Mouse (Mus musculus): ENCODE data around the gene Kcnk3.

Gene Kcnk3

GRCm38 (mm10) chr5:30646036-30646435, 58.1 kb downstream of the Kcnk3 start:
- no peak for DNase-seq

- no peak for DNase-seq
Measured at GRCm38 (mm10) chr5:30647396-30647795, 59.4 kb downstream of the Kcnk3 start.

GRCm38 (mm10) chr5:30647815-30648560, 60.0 kb downstream of the Kcnk3 start, which contains the start of gene Slc35f6:
Gene Slc35f6 (plus strand): TSS chr5:30647933.
- DNase-seq = peak; percentile 90 to 93

GRCm38 (mm10) chr5:30649558-30649957, 61.6 kb downstream of the Kcnk3 start:
- DNase-seq = no peak

- no peak for DNase-seq
Measured at GRCm38 (mm10) chr5:30650756-30651155, 62.8 kb downstream of the Kcnk3 start.

GRCm38 (mm10) chr5:30651554-30651953, 63.6 kb downstream of the Kcnk3 start:
- no peak for DNase-seq

- no peak for DNase-seq
Measured at GRCm38 (mm10) chr5:30653246-30653645, 65.3 kb downstream of the Kcnk3 start.

- no peak for DNase-seq
Measured at GRCm38 (mm10) chr5:30655042-30655441, 67.1 kb downstream of the Kcnk3 start.

- no peak for DNase-seq
Measured at GRCm38 (mm10) chr5:30655526-30656195, 67.7 kb downstream of the Kcnk3 start.

GRCm38 (mm10) chr5:30659042-30659441, 71.1 kb downstream of the Kcnk3 start:
- DNase-seq = no peak

- no peak for DNase-seq
Measured at GRCm38 (mm10) chr5:30660278-30660677, 72.3 kb downstream of the Kcnk3 start.

GRCm38 (mm10) chr5:30660813-30661212, 72.8 kb downstream of the Kcnk3 start:
- no peak for DNase-seq

GRCm38 (mm10) chr5:30665360-30665759, 77.4 kb downstream of the Kcnk3 start:
- DNase-seq = no peak

GRCm38 (mm10) chr5:30665968-30666367, 78.0 kb downstream of the Kcnk3 start:
- no peak for DNase-seq

GRCm38 (mm10) chr5:30666391-30667195, 78.6 kb downstream of the Kcnk3 start, which contains the start of gene Cenpa:
Gene Cenpa (plus strand): TSS chr5:30666777.
- DNase-seq = peak; percentile 79 to 88

GRCm38 (mm10) chr5:30667215-30667614, 79.2 kb downstream of the Kcnk3 start:
- DNase-seq = no peak

GRCm38 (mm10) chr5:30667686-30668085, 79.7 kb downstream of the Kcnk3 start:
- DNase-seq = no peak

- DNase-seq = no peak
Measured at GRCm38 (mm10) chr5:30668637-30669495, 80.9 kb downstream of the Kcnk3 start.

- DNase-seq = no peak
Measured at GRCm38 (mm10) chr5:30669496-30669830, 81.5 kb downstream of the Kcnk3 start.

- DNase-seq = no peak
Measured at GRCm38 (mm10) chr5:30670091-30670490, 82.1 kb downstream of the Kcnk3 start.

- no peak for DNase-seq
Measured at GRCm38 (mm10) chr5:30674001-30674400, 86.0 kb downstream of the Kcnk3 start.

Measured in cerebellum, postnatal 36 days (tissue).